Mouse (Mus musculus) small intestine, adult 2 months (tissue): ENCODE data around the gene Lrp6. TPM values are rescaled to one million over a fixed set of nuclear protein-coding genes. Genes with fewer than 3 reads are reported as not detected.

Source experiments
- H3K27ac ChIP-seq: fragments of 200-500 bp; 2 replicates; pipeline ENCODE4 v1.5.1; 2012; ENCODE audit warnings: low read depth, low read length, control low read depth, inconsistent platforms; ENCODE audit not compliant: insufficient read depth
- H3K27me3 ChIP-seq: fragments of 200-500 bp; 2 replicates; pipeline ENCODE4 v1.6.1; 2012; ENCODE audit warnings: mild to moderate bottlenecking, moderate library complexity, low read length, inconsistent platforms; ENCODE audit not compliant: control insufficient read depth, insufficient read depth
- H3K36me3 ChIP-seq: fragments of 200-500 bp; 2 replicates; pipeline ENCODE4 v1.6.1; 2012; ENCODE audit warnings: mild to moderate bottlenecking, low read length, control low read depth, inconsistent platforms; ENCODE audit not compliant: control insufficient read depth, insufficient read depth
- H3K4me1 ChIP-seq: fragments of 200-500 bp; 2 replicates; pipeline ENCODE4 v1.6.1; 2012; ENCODE audit warnings: low read length, inconsistent platforms, mixed read lengths; ENCODE audit not compliant: control insufficient read depth, insufficient read depth, insufficient read length
- H3K4me3 ChIP-seq: fragments of 200-500 bp; 2 replicates; pipeline ENCODE4 v1.5.1; 2012; ENCODE audit warnings: low read depth, mild to moderate bottlenecking, control low read depth, inconsistent platforms, low read length, moderate library complexity
- CTCF ChIP-seq: fragments of 200-500 bp; IDR thresholded peaks from 2 replicates; pipeline ENCODE4 v1.5.1; 2012; ENCODE audit warnings: low read depth, mild to moderate bottlenecking, control low read depth, inconsistent platforms, low read length, moderate library complexity, mixed read lengths; ENCODE audit not compliant: insufficient replicate concordance, insufficient read length; ENCODE audit errors: extremely low read depth
- POLR2A ChIP-seq: fragments of 200-500 bp; IDR thresholded peaks from 2 replicates; pipeline ENCODE4 v1.6.1; 2012; ENCODE audit warnings: low read depth, mild to moderate bottlenecking, control low read depth, inconsistent platforms, low read length, moderate library complexity
- WGBS: fragments of 180-500 bp; shearing (Covaris S2); methylation state at CpG from one replicate; pipeline ENCODE4 v1.1.7; 2018; 5-methylcytosine and 5-hydroxymethylcytosine counted together
- polyA plus RNA-seq: library from polyadenylated mRNA; depleted of rRNA; stranded (reverse); fragments of >200 nt; gene quantifications from 2 replicates; pipeline ENCODE4 v1.2.3, GENCODE M21; 2012

Lrp6 gene
- polyA plus RNA-seq, 1 experiment = 22.9 TPM

- Histone ChIP-seq H3K27ac (no peak overlapping the region), H3K27me3 (no peaks in the 10 kb centered on the region), H3K4me1 (peaks cover 6% of the 10 kb centered on the region; the same call in 1 of the 2 replicates), H3K36me3 (peaks cover 20% of the 10 kb centered on the region), H3K4me3 (no peak overlapping the region)
- TF ChIP-seq CTCF = no peak
- TF ChIP-seq POLR2A = no peak
Measured at GRCm38 (mm10) chr6:134511118-134511517, 55.6 kb downstream of the Lrp6 start.

DNA sequence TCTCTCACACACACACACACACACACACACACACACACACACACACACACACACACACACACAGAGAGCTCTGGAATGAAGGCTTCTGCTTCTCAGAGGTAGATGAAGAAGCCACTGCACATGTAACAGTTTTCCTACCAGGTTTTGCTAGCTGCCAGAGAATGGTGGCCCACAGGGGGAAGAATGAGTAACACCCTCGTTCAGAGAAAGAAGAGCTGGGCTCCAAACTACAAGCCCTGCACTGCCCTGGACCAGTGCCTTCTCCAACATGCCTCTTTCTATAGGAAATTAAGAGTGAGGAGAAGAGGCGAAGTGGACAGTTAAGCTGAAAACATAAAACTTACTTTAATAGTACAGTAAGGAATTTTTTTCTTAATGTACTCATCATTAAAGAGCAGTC, 56.5 kb downstream of the Lrp6 start:
- Histone ChIP-seq H3K27ac (no peak overlapping the region), H3K4me1 (peaks cover 3% of the 10 kb centered on the region; the same call in 1 of the 2 replicates), H3K4me3 (no peak overlapping the region), H3K27me3 (no peaks in the 10 kb centered on the region), H3K36me3 (peaks cover 25% of the 10 kb centered on the region)
- 56% methylated on average over 2 of the region's 2 CpGs for WGBS
- no peak for TF ChIP-seq CTCF
- TF ChIP-seq POLR2A = no peak

GRCm38 (mm10) chr6:134509731-134510226, 57.0 kb downstream of the Lrp6 start:
- Histone ChIP-seq H3K4me1 (peaks cover 3% of the 10 kb centered on the region; the same call in 1 of the 2 replicates), H3K36me3 (peaks cover 29% of the 10 kb centered on the region), H3K27ac (no peak overlapping the region), H3K4me3 (no peak overlapping the region), H3K27me3 (no peaks in the 10 kb centered on the region)
- WGBS = 61% methylated on average over 10 of the region's 10 CpGs
- TF ChIP-seq POLR2A (no peak), CTCF (no peak)

DNA sequence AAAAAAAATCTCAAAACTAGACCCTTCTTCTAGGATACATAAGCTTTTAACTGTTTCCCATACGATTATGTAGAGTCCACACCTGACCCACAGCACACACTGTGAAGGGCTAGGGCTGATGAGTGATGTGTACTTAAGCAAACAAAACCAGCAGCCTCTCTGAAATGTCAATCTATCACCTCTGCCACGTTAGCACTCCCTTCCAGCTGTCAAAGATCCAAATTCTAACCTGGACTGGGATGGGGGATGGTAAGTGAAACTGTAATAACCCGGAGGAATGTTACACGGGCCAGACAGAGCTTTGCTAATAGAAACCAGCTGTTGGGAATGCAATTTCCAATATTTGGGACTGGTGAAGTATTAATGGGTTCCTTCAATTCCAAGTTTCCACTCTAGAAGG, 61.9 kb downstream of the Lrp6 start:
- H3K4me3 ChIP-seq = no peak overlapping the region
- peaks cover 29% of the 10 kb centered on the region for H3K36me3 ChIP-seq
- 29% methylated on average over 4 of the region's 4 CpGs for WGBS
- H3K4me1 ChIP-seq = no peaks in the 10 kb centered on the region
- TF ChIP-seq CTCF = no peak
- no peak for TF ChIP-seq POLR2A
- H3K27me3 ChIP-seq = no peaks in the 10 kb centered on the region
- no peak overlapping the region for H3K27ac ChIP-seq

DNA sequence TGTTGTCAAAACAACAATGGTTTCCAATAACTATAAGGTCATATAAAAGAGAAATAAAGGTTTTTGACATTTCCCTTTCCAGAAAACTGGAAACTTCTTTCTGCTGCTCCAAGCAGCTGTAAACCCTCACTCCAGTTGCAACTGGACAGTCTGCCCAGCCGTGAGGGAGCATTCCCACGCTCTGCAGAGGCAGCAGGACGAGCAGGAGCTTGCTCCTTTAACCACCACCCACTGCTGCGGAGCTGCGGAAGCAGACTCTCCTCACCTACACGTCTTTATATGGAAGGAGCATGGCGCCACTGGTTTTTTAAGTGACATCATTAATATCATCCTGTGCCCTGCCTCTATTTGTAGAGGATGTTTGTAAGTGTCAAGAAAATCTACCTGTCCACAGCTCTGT, 64.4 kb downstream of the Lrp6 start:
- TF ChIP-seq CTCF (no peak), POLR2A (no peak)
- peaks cover 3% of the 10 kb centered on the region; the same call in 1 of the 2 replicates for H3K4me1 ChIP-seq
- peaks cover 29% of the 10 kb centered on the region for H3K36me3 ChIP-seq
- H3K27me3 ChIP-seq = no peaks in the 10 kb centered on the region
- H3K27ac ChIP-seq = no peak overlapping the region
- H3K4me3 ChIP-seq = no peak overlapping the region
- 89% methylated on average over 7 of the region's 7 CpGs for WGBS

GRCm38 (mm10) chr6:134500381-134501162, 66.2 kb downstream of the Lrp6 start:
- no peak for TF ChIP-seq POLR2A
- TF ChIP-seq CTCF = no peak
- Histone ChIP-seq H3K27me3 (no peaks in the 10 kb centered on the region), H3K36me3 (peaks cover 16% of the 10 kb centered on the region), H3K4me1 (peaks cover 3% of the 10 kb centered on the region; the same call in 1 of the 2 replicates), H3K4me3 (no peak overlapping the region), H3K27ac (no peak overlapping the region)
- WGBS = 74% methylated on average over 10 of the region's 10 CpGs

DNA sequence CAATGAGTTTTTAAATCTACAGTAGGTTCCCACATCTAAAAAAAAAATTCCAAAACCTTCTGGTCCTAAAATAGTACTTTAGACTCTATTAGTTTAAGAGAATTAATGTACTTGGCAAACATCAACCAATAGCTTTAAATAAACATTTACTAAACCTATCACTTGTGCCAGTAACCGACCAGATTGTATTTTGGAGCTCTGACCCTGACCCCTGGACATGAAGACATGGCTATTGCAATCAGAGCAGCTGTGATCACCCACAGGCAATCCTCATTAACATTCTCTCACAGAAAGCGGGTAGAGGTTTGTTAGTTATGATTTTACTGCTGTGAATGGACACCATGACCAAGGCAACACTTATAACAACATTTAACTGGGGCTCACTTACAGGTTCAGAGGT, 67.7 kb downstream of the Lrp6 start:
- H3K27ac ChIP-seq = no peak overlapping the region
- no peak overlapping the region for H3K4me3 ChIP-seq
- 44% methylated on average over 2 of the region's 2 CpGs for WGBS
- peaks cover 11% of the 10 kb centered on the region for H3K36me3 ChIP-seq
- H3K4me1 ChIP-seq = peaks cover 3% of the 10 kb centered on the region; the same call in 1 of the 2 replicates
- no peak for TF ChIP-seq CTCF
- TF ChIP-seq POLR2A = no peak
- no peaks in the 10 kb centered on the region for H3K27me3 ChIP-seq
